Mouse (Mus musculus): ENCODE results near the gene Chst8. TPM values are rescaled to one million over a fixed set of nuclear protein-coding genes. Genes with fewer than 3 reads are reported as not detected.

Gene Chst8
- polyA plus RNA-seq, 2 experiments, result 0.80 to 1.3 TPM

GRCm38 (mm10) chr7:34743411-34744085, 69.0 kb downstream of the Chst8 start:
- Histone ChIP-seq H3K27ac (replicated peaks; ENCODE audit: low read depth, low read length) (no peak overlapping the region), H3K4me3 (replicated peaks; ENCODE audit: low read length) (no peak overlapping the region), H3K9me3 (ENCODE audit: control insufficient read depth, low read length) (no peaks in the 10 kb centered on the region), H3K4me1 (ENCODE audit: control insufficient read depth, insufficient read depth, low read length) (no peaks in the 10 kb centered on the region), H3K9ac (ENCODE audit: low read depth, low read length, severe bottlenecking) (no peak overlapping the region), H3K36me3 (ENCODE audit: control insufficient read depth, insufficient read depth, low read length) (no peaks in the 10 kb centered on the region), H3K4me2 (replicated peaks; ENCODE audit: low read depth, low read length, severe bottlenecking) (no peak overlapping the region), H3K27me3 (ENCODE audit: control insufficient read depth, insufficient read depth, low read length) (no peaks in the 10 kb centered on the region)
- no peak for TF ChIP-seq POLR2A (IDR thresholded peaks at IDR 0.05; ENCODE audit: borderline replicate concordance, extremely low read depth, insufficient read depth, insufficient read length)
- DNase-seq (ENCODE audit: low spot score) (no peak), ATAC-seq (ENCODE audit: low FRiP score, low read depth) (no peak)
- WGBS, result 80% methylated on average over 8 of the region's 8 CpGs

GRCm38 (mm10) chr7:34739371-34739770, 73.1 kb downstream of the Chst8 start:
- Histone ChIP-seq H3K4me1 (ENCODE audit: control insufficient read depth, insufficient read depth, low read length) (0 out of 2 replicates have a peak, but pooled peaks cover 5% of the 10 kb centered on the region), H3K4me3 (replicated peaks; ENCODE audit: low read length) (no peak overlapping the region), H3K36me3 (ENCODE audit: control insufficient read depth, insufficient read depth, low read length) (no peaks in the 10 kb centered on the region), H3K27ac (replicated peaks; ENCODE audit: low read depth, low read length) (no peak overlapping the region), H3K9ac (ENCODE audit: low read depth, low read length, severe bottlenecking) (no peak overlapping the region), H3K27me3 (ENCODE audit: control insufficient read depth, insufficient read depth, low read length) (no peaks in the 10 kb centered on the region), H3K4me2 (replicated peaks; ENCODE audit: low read depth, low read length, severe bottlenecking) (no peak overlapping the region), H3K9me3 (ENCODE audit: control insufficient read depth, low read length) (no peaks in the 10 kb centered on the region)
- ATAC-seq (ENCODE audit: low FRiP score, low read depth) (no peak), DNase-seq (ENCODE audit: low spot score) (no peak)
- no peak for TF ChIP-seq POLR2A (IDR thresholded peaks at IDR 0.05; ENCODE audit: borderline replicate concordance, extremely low read depth, insufficient read depth, insufficient read length)
- 95% methylated on average over 8 of the region's 8 CpGs for WGBS

DNA sequence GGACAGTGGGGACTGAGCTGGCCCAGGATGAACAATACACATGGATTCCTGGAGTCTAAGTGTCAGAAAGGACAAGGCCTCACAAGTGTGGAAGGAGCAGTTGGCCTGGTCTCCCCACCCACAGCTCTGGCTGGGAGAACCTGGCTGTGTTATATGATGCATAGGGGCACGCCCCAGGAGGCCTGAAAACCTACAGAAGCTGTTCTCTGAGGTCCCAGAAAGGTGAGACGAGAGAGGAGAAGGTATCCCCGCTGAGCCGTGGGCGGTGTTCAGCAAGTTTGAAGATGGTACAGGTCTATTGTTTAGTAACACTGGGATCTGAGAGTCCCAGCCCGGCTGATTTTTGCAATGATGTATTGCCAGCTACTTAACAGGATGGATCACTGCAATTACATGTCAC, 75.3 kb downstream of the Chst8 start:
- no peak for DNase-seq (ENCODE audit: low spot score)

DNA sequence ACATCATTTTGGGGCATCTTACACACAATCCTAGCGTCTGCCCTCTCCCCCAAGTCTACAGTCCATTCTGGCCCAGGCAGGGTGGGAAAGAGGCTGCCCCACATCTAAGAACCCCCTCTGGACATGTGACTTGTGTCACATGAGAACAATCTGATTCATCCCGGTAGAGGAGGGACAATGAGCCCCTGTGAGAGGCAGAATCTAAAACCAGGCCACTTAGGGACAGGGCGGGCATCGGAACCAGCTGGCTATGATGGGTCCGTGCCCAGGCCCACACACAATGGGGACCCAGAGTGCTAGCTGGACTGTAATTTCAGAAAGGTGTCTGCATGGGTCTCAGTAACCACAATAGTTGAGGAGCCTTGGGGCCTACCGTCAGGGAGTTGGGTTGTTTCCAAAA, 78.2 kb downstream of the Chst8 start:
- no peak for ATAC-seq (ENCODE audit: low FRiP score, low read depth)
- WGBS, result 68% methylated on average over 6 of the region's 6 CpGs
- H3K27ac ChIP-seq (replicated peaks; ENCODE audit: low read depth, low read length), result no peak overlapping the region

More for the DNA sequence above, 75.3 kb downstream of the Chst8 start:
- Histone ChIP-seq H3K4me1 (ENCODE audit: control insufficient read depth, insufficient read depth, low read length) (0 out of 2 replicates have a peak, but pooled peaks cover 5% of the 10 kb centered on the region), H3K4me2 (replicated peaks; ENCODE audit: low read depth, low read length, severe bottlenecking) (no peak overlapping the region), H3K36me3 (ENCODE audit: control insufficient read depth, insufficient read depth, low read length) (no peaks in the 10 kb centered on the region), H3K4me3 (replicated peaks; ENCODE audit: low read length) (no peak overlapping the region), H3K9me3 (ENCODE audit: control insufficient read depth, low read length) (no peaks in the 10 kb centered on the region), H3K27ac (replicated peaks; ENCODE audit: low read depth, low read length) (no peak overlapping the region), H3K9ac (ENCODE audit: low read depth, low read length, severe bottlenecking) (no peak overlapping the region), H3K27me3 (ENCODE audit: control insufficient read depth, insufficient read depth, low read length) (no peaks in the 10 kb centered on the region)
- no peak for TF ChIP-seq POLR2A (IDR thresholded peaks at IDR 0.05; ENCODE audit: borderline replicate concordance, extremely low read depth, insufficient read depth, insufficient read length)
- WGBS, result 77% methylated on average over 6 of the region's 6 CpGs
- ATAC-seq (ENCODE audit: low FRiP score, low read depth), result no peak

GRCm38 (mm10) chr7:34728931-34729330, 83.6 kb downstream of the Chst8 start:
- H3K4me3 ChIP-seq (replicated peaks; ENCODE audit: low read length), result no peak overlapping the region
- H3K9ac ChIP-seq (ENCODE audit: low read depth, low read length, severe bottlenecking), result no peak overlapping the region
- H3K36me3 ChIP-seq (ENCODE audit: control insufficient read depth, insufficient read depth, low read length), result no peaks in the 10 kb centered on the region
- 43% methylated on average over 6 of the region's 6 CpGs for WGBS
- H3K4me1 ChIP-seq (ENCODE audit: control insufficient read depth, insufficient read depth, low read length), result no peaks in the 10 kb centered on the region; the same call in 1 of the 2 replicates
- H3K27ac ChIP-seq (replicated peaks; ENCODE audit: low read depth, low read length), result no peak overlapping the region
- H3K27me3 ChIP-seq (ENCODE audit: control insufficient read depth, insufficient read depth, low read length), result no peaks in the 10 kb centered on the region
- no peak for ATAC-seq (ENCODE audit: low FRiP score, low read depth)
- no peaks in the 10 kb centered on the region for H3K9me3 ChIP-seq (ENCODE audit: control insufficient read depth, low read length)
- no peak for TF ChIP-seq POLR2A (IDR thresholded peaks at IDR 0.05; ENCODE audit: borderline replicate concordance, extremely low read depth, insufficient read depth, insufficient read length)
- DNase-seq (ENCODE audit: low spot score), result no peak
- H3K4me2 ChIP-seq (replicated peaks; ENCODE audit: low read depth, low read length, severe bottlenecking), result no peak overlapping the region

More for the DNA sequence above, 78.2 kb downstream of the Chst8 start:
- H3K9ac ChIP-seq (ENCODE audit: low read depth, low read length, severe bottlenecking), result no peak overlapping the region
- 0 out of 2 replicates have a peak, but pooled peaks cover 5% of the 10 kb centered on the region for H3K4me1 ChIP-seq (ENCODE audit: control insufficient read depth, insufficient read depth, low read length)
- H3K27me3 ChIP-seq (ENCODE audit: control insufficient read depth, insufficient read depth, low read length), result no peaks in the 10 kb centered on the region
- H3K4me2 ChIP-seq (replicated peaks; ENCODE audit: low read depth, low read length, severe bottlenecking), result no peak overlapping the region
- H3K4me3 ChIP-seq (replicated peaks; ENCODE audit: low read length), result no peak overlapping the region
- H3K36me3 ChIP-seq (ENCODE audit: control insufficient read depth, insufficient read depth, low read length), result no peaks in the 10 kb centered on the region
- DNase-seq (ENCODE audit: low spot score), result no peak
- TF ChIP-seq POLR2A (IDR thresholded peaks at IDR 0.05; ENCODE audit: borderline replicate concordance, extremely low read depth, insufficient read depth, insufficient read length), result no peak
- H3K9me3 ChIP-seq (ENCODE audit: control insufficient read depth, low read length), result no peaks in the 10 kb centered on the region

Data from limb, embryonic 14.5 days (tissue).